Mouse (Mus musculus): ENCODE results near the gene Hdac8. TPM values are rescaled to one million over a fixed set of nuclear protein-coding genes. Genes with fewer than 3 reads are reported as not detected.

Hdac8 gene
- polyA plus RNA-seq (2014; fragmentation: Nextera tagmentation; extraction: Ambion mirVana) = 3.2 and 4.2 TPM in 2 replicates

DNA sequence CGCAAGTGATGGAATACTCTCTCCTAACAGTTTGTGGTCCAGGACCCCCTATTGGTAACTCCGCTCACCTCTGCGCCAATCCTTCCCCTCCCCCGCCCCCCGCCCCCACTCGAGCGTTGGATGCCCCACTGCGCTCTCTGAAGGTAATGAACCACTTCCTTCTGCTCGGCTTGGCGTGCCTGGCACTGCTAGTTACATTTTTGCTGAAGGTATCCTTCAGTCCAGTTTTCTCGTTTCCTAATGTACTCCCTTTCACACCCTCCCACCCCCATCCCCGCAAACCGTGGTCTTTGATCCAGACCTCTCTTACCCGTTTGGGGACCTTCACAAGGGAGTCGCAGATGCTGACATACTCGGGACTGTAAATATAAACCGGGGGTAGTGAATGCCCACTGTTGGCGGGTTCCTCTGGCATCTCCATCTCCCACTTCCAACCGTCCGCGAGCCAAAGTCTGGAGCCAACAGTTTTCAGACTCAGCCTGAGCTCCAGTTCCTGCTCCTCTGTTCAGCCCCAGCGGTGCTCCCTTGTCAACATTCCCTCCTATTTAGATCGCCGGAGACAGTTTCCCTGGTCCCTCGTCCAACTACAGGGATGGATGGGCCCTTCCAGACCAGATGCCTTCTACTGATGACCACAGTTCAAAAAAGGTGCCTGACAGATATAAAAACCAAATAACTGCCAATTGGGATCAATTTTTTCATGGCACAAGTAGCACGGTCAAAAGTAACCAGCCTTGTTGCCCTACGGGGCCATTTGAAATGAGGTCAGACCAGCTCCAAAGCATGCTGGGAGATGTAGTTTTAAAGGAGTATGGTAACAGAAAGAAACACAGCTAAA, at the start of gene Hdac8:
Hdac8 (minus strand) TSS at position 716 of the 838 bp plus-strand sequence.
- WGBS = 20% methylated on average over 27 of the region's 27 CpGs
- H3K27me3 ChIP-seq (ENCODE audit: control insufficient read depth, insufficient read depth, low read length) = no peaks in the 10 kb centered on the region
- peak within 1 kb of the TSS; percentile 34 for H3K4me2 ChIP-seq (ENCODE audit: low read depth, low read length)
- H3K36me3 ChIP-seq (replicated peaks; ENCODE audit: control insufficient read depth, insufficient read depth, low read depth, low read length) = no peaks in the 10 kb centered on the region
- no peaks in the 10 kb centered on the region for H3K4me1 ChIP-seq (ENCODE audit: control insufficient read depth, insufficient read depth, low read length)
- H3K9me3 ChIP-seq (replicated peaks; ENCODE audit: control insufficient read depth, low read length) = no peaks in the 10 kb centered on the region
- peak within 1 kb of the TSS; percentile 56 for H3K9ac ChIP-seq (replicated peaks; ENCODE audit: low read length)
- peak within 1 kb of the TSS; percentile 48 for H3K4me3 ChIP-seq (ENCODE audit: low read depth, low read length)
- DNase-seq (ENCODE audit: low spot score) = peak; percentile 79
- ATAC-seq (replicated peaks; ENCODE audit: insufficient number of reproducible peaks, low FRiP score, low TSS enrichment, low read depth) = peak; percentile 76
- 0 out of 2 replicates have a peak within 1 kb of the TSS, but pooled peaks have one; percentile 35 for H3K27ac ChIP-seq (replicated peaks; ENCODE audit: low read depth, low read length)

DNA sequence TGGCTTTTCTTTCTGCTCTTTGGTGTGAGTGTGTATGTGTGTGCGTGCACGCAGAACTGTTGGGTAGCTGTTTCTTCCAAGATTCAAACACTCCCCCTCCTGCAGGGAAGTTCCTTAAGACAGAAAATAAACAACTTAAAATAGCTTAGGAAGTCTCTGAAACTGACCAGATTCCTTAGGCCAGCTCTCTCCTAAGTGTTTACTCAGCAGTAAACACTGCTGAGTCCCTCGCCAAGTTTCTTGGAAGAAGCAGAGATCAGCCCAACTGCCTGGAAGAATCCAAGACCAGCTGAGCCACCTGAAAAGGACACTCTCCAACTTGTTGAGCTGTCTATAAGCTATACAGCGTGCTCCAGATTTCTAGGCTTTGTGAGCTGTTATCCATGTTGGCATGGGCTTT, 4.0 kb upstream of the Hdac8 start:
- DNase-seq (ENCODE audit: low spot score) (no peak), ATAC-seq (replicated peaks; ENCODE audit: insufficient number of reproducible peaks, low FRiP score, low TSS enrichment, low read depth) (no peak)
- Histone ChIP-seq H3K4me1 (ENCODE audit: control insufficient read depth, insufficient read depth, low read length) (no peaks in the 10 kb centered on the region), H3K9me3 (replicated peaks; ENCODE audit: control insufficient read depth, low read length) (no peaks in the 10 kb centered on the region), H3K27me3 (ENCODE audit: control insufficient read depth, insufficient read depth, low read length) (no peaks in the 10 kb centered on the region), H3K36me3 (replicated peaks; ENCODE audit: control insufficient read depth, insufficient read depth, low read depth, low read length) (no peaks in the 10 kb centered on the region), H3K9ac (replicated peaks; ENCODE audit: low read length) (no peak overlapping the region), H3K4me3 (ENCODE audit: low read depth, low read length) (no peak overlapping the region), H3K27ac (replicated peaks; ENCODE audit: low read depth, low read length) (no peak overlapping the region), H3K4me2 (ENCODE audit: low read depth, low read length) (no peak overlapping the region)
- WGBS = 57% methylated on average over 4 of the region's 4 CpGs

DNA sequence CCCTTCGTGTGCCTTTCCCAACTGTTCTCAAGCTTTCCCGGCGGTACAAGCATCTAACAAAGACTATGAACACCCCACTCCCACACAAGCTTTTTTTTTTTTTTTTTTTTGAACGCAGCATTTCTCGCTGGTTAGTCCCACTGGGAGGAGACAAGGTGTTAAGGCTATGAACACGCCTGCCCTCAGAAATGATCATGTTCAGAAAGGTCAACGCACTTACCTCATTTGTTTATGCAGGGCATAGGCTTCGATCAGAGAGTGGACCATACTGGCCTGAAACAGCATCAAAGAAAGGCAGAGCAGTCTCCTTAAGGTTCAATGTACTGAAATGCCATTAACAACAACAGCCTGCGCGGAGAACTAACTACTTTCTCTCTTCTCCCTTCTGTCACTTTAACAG, 980 bp downstream of the Hdac8 start:
- DNase-seq (ENCODE audit: low spot score) = no peak
- H3K9me3 ChIP-seq (replicated peaks; ENCODE audit: control insufficient read depth, low read length) = no peaks in the 10 kb centered on the region
- peak overlapping the region; percentile 34 for H3K4me2 ChIP-seq (ENCODE audit: low read depth, low read length)
- 28% methylated on average over 10 of the region's 10 CpGs for WGBS
- no peaks in the 10 kb centered on the region for H3K27me3 ChIP-seq (ENCODE audit: control insufficient read depth, insufficient read depth, low read length)
- no peaks in the 10 kb centered on the region for H3K4me1 ChIP-seq (ENCODE audit: control insufficient read depth, insufficient read depth, low read length)
- H3K36me3 ChIP-seq (replicated peaks; ENCODE audit: control insufficient read depth, insufficient read depth, low read depth, low read length) = no peaks in the 10 kb centered on the region
- no peak overlapping the region for H3K27ac ChIP-seq (replicated peaks; ENCODE audit: low read depth, low read length)
- no peak for ATAC-seq (replicated peaks; ENCODE audit: insufficient number of reproducible peaks, low FRiP score, low TSS enrichment, low read depth)
- H3K9ac ChIP-seq (replicated peaks; ENCODE audit: low read length) = no peak overlapping the region
- peak overlapping the region; percentile 48 for H3K4me3 ChIP-seq (ENCODE audit: low read depth, low read length)

DNA sequence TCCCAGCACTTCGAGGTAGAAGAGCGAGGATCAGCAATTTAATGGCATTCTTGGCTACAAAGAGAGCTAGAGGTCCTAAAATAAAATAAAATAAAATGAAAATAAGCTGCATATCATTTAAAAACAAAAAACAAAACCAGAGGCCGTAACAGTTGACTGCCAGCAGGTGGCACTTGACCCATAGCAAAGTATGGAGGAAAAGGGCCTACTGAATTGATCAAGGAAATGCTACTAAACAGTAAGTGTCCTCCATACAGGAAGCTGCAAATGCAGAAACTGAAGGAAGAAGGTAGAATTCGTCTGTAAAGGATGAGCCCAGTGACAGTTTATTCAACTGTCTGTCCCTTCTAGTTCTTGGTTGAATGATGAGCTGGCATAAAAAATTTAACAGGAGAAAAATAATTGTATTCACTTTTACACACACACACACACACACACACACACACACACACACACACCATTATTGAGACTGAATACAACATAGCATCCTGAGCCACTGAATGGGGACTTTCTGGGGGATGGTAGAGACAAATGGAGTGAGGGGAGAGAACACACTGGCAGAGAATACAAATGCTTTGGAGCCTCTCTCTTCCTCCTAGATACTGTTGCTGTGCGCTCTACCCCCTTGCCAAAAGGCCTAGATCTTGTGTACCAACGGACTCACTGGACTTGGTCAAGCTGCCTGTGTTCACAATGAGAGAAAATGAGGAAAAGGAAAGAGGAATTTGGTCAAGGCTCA, 11.0 kb downstream of the Hdac8 start:
- Histone ChIP-seq H3K4me1 (ENCODE audit: control insufficient read depth, insufficient read depth, low read length) (no peaks in the 10 kb centered on the region), H3K36me3 (replicated peaks; ENCODE audit: control insufficient read depth, insufficient read depth, low read depth, low read length) (no peaks in the 10 kb centered on the region)
- WGBS = 70% methylated on average over 6 of the region's 6 CpGs

DNA sequence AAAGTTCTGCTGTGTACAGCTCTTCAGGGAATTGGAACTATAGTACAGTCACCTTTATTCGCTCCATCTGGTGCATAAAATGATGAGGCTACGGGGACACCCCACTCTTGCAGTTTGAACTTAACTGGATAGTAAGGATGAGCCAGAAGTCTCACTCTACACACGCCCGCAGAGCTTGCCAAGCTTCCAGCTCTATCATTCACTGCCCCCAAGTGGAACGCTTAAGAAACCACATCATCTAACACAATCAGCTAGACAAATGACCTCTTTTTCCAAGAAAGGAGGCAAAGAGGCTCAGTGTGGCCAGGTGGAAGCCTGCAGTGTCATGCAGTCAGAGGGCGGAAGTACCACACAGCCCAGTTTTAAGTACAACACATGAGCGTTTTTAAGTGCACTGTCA, 19.6 kb downstream of the Hdac8 start:
- Histone ChIP-seq H3K9me3 (replicated peaks; ENCODE audit: control insufficient read depth, low read length) (no peaks in the 10 kb centered on the region), H3K4me1 (ENCODE audit: control insufficient read depth, insufficient read depth, low read length) (no peaks in the 10 kb centered on the region), H3K27me3 (ENCODE audit: control insufficient read depth, insufficient read depth, low read length) (no peaks in the 10 kb centered on the region), H3K27ac (replicated peaks; ENCODE audit: low read depth, low read length) (no peak overlapping the region), H3K36me3 (replicated peaks; ENCODE audit: control insufficient read depth, insufficient read depth, low read depth, low read length) (no peaks in the 10 kb centered on the region), H3K9ac (replicated peaks; ENCODE audit: low read length) (no peak overlapping the region), H3K4me3 (ENCODE audit: low read depth, low read length) (no peak overlapping the region), H3K4me2 (ENCODE audit: low read depth, low read length) (no peak overlapping the region)
- DNase-seq (ENCODE audit: low spot score) = no peak
- 83% methylated on average over 7 of the region's 7 CpGs for WGBS
- ATAC-seq (replicated peaks; ENCODE audit: insufficient number of reproducible peaks, low FRiP score, low TSS enrichment, low read depth) = no peak

More for the DNA sequence above, 11.0 kb downstream of the Hdac8 start:
- no peaks in the 10 kb centered on the region for H3K9me3 ChIP-seq (replicated peaks; ENCODE audit: control insufficient read depth, low read length)
- H3K27ac ChIP-seq (replicated peaks; ENCODE audit: low read depth, low read length) = no peak overlapping the region
- DNase-seq (ENCODE audit: low spot score) (peak; percentile 36), ATAC-seq (replicated peaks; ENCODE audit: insufficient number of reproducible peaks, low FRiP score, low TSS enrichment, low read depth) (no peak)
- H3K9ac ChIP-seq (replicated peaks; ENCODE audit: low read length) = no peak overlapping the region
- no peak overlapping the region for H3K4me2 ChIP-seq (ENCODE audit: low read depth, low read length)
- no peak overlapping the region for H3K4me3 ChIP-seq (ENCODE audit: low read depth, low read length)
- H3K27me3 ChIP-seq (ENCODE audit: control insufficient read depth, insufficient read depth, low read length) = no peaks in the 10 kb centered on the region

DNA sequence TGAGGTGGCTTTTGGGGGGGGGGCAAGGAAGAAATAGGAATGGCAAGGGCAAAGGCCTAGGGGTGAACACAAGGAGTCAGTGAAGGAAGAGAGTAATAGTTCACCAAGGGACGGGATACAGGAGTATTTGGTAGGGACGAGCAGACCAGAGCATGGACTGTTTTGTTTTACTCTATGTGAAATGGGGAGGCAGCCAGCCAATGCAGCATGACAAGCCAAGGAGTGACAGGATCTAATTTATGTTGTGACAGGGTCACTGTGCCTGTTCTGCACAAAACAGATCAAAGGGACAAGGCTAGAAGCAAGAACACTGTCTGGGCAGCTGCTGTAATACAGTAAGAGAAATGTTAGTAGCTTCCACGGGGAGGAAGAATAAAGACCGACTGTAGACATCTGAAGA, 25.5 kb downstream of the Hdac8 start:
- Histone ChIP-seq H3K9me3 (replicated peaks; ENCODE audit: control insufficient read depth, low read length) (no peaks in the 10 kb centered on the region), H3K4me3 (ENCODE audit: low read depth, low read length) (no peak overlapping the region), H3K4me2 (ENCODE audit: low read depth, low read length) (no peak overlapping the region), H3K27me3 (ENCODE audit: control insufficient read depth, insufficient read depth, low read length) (no peaks in the 10 kb centered on the region), H3K27ac (replicated peaks; ENCODE audit: low read depth, low read length) (no peak overlapping the region), H3K36me3 (replicated peaks; ENCODE audit: control insufficient read depth, insufficient read depth, low read depth, low read length) (no peaks in the 10 kb centered on the region), H3K4me1 (ENCODE audit: control insufficient read depth, insufficient read depth, low read length) (no peaks in the 10 kb centered on the region), H3K9ac (replicated peaks; ENCODE audit: low read length) (no peak overlapping the region)
- WGBS = 73% methylated on average over 4 of the region's 4 CpGs
- no peak for DNase-seq (ENCODE audit: low spot score)
- ATAC-seq (replicated peaks; ENCODE audit: insufficient number of reproducible peaks, low FRiP score, low TSS enrichment, low read depth) = no peak

DNA sequence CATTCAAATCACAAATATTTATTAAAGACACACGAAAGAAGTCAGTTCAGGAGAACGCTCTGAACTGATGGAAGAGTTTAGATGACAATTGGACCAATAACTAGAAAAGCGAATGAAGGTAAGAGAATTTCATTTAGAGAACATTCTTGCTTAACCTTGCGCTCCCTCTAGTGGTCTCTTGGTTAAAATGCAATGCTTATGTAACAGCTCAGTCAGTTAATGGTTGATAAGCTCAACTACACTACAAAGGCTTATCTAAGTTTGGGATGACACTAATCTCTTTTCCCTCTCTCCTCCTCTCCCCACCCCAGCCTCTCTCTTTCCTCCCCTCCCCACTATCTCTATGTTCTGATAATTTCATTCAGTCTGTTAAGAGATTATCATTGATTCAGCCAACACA, 26.2 kb downstream of the Hdac8 start:
- 24% methylated on average over 4 of the region's 4 CpGs for WGBS
- ATAC-seq (replicated peaks; ENCODE audit: insufficient number of reproducible peaks, low FRiP score, low TSS enrichment, low read depth) = no peak
- no peaks in the 10 kb centered on the region for H3K27me3 ChIP-seq (ENCODE audit: control insufficient read depth, insufficient read depth, low read length)

DNA sequence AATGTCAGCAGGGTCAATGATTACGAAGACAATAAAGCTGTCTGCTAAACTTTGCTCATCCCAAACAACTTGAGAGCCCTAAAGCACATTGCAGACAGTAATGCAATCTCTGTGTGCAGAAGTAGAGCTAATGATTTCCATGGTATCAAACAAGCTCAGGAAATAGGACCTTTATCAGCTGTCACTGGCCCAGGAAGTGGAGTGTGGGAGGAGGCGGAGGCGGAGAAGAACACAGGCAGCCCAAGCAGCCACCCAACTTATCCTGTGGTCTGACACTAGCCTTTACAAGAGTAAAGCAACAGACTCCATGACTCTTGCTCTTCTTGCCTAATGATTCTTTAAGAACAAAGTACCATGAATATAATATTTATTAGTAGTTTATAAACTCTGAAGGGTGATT, 26.7 kb downstream of the Hdac8 start:
- Histone ChIP-seq H3K36me3 (replicated peaks; ENCODE audit: control insufficient read depth, insufficient read depth, low read depth, low read length) (no peaks in the 10 kb centered on the region), H3K27me3 (ENCODE audit: control insufficient read depth, insufficient read depth, low read length) (no peaks in the 10 kb centered on the region), H3K9ac (replicated peaks; ENCODE audit: low read length) (no peak overlapping the region), H3K9me3 (replicated peaks; ENCODE audit: control insufficient read depth, low read length) (no peaks in the 10 kb centered on the region), H3K4me3 (ENCODE audit: low read depth, low read length) (no peak overlapping the region), H3K4me1 (ENCODE audit: control insufficient read depth, insufficient read depth, low read length) (no peaks in the 10 kb centered on the region), H3K27ac (replicated peaks; ENCODE audit: low read depth, low read length) (no peak overlapping the region), H3K4me2 (ENCODE audit: low read depth, low read length) (no peak overlapping the region)
- no peak for ATAC-seq (replicated peaks; ENCODE audit: insufficient number of reproducible peaks, low FRiP score, low TSS enrichment, low read depth)
- no peak for DNase-seq (ENCODE audit: low spot score)
- 83% methylated on average over 3 of the region's 3 CpGs for WGBS

More for the DNA sequence above, 26.2 kb downstream of the Hdac8 start:
- H3K4me3 ChIP-seq (ENCODE audit: low read depth, low read length) = no peak overlapping the region
- H3K9me3 ChIP-seq (replicated peaks; ENCODE audit: control insufficient read depth, low read length) = no peaks in the 10 kb centered on the region
- H3K4me1 ChIP-seq (ENCODE audit: control insufficient read depth, insufficient read depth, low read length) = no peaks in the 10 kb centered on the region
- no peak overlapping the region for H3K9ac ChIP-seq (replicated peaks; ENCODE audit: low read length)
- no peak overlapping the region for H3K4me2 ChIP-seq (ENCODE audit: low read depth, low read length)
- H3K27ac ChIP-seq (replicated peaks; ENCODE audit: low read depth, low read length) = no peak overlapping the region
- no peaks in the 10 kb centered on the region for H3K36me3 ChIP-seq (replicated peaks; ENCODE audit: control insufficient read depth, insufficient read depth, low read depth, low read length)
- peak; percentile 72 for DNase-seq (ENCODE audit: low spot score)
